Mouse (Mus musculus): ENCODE results near the gene Tmem117.

DNA sequence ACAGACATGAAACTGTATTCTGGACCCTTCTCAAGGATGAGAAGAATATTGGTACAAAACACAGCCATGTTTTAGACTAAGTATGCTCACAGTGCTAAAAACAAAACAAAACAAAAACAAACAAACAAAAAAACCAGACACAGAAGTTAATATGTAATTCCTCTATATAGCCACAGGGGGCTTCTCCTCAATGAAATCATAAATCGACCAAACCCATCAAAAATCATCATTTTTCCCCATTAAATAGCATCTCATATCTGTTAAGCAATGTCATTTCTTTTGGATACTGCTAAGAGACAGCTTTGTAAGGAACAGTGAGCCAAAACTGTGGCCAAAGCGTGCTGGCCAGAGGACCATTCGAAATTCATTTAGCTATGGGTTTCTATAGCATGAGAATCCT is 206.6 kb downstream of the Tmem117 start:
- TF ChIP-seq EP300 (optimal IDR thresholded peaks at IDR 0.05), result no peak
- 0 out of 2 replicates have a peak, but pooled peaks have one; percentile 18 for TF ChIP-seq CTCF (IDR thresholded peaks at IDR 0.05; ENCODE audit: low read depth)

All from stomach, postnatal 0 days (tissue).